Mouse (Mus musculus): ENCODE results near the gene Wdtc1. TPM values are rescaled to one million over a fixed set of nuclear protein-coding genes. Genes with fewer than 3 reads are reported as not detected.

The Wdtc1 gene
- 10 to 100 TPM; 62.0 to 62.6 TPM for total RNA-seq (2023)

GRCm38 (mm10) chr4:133353367-133354365 lies at the start of gene Wdtc1:
Gene Wdtc1 (minus strand): TSS chr4:133353481.

GRCm38 (mm10) chr4:133369553-133370297 lies 16.4 kb upstream of the Wdtc1 start, which contains the start of gene Slc9a1:
Gene Slc9a1 (plus strand): TSS chr4:133369706.

GRCm38 (mm10) chr4:133277104-133278026 lies 75.9 kb downstream of the Wdtc1 start, which contains the start of gene Tmem222:
Gene Tmem222 (minus strand): TSS chr4:133277792.

GRCm38 (mm10) chr4:133262882-133263281 lies 90.4 kb downstream of the Wdtc1 start, which contains the start of gene Sytl1:
Gene Sytl1 (minus strand): TSS chr4:133263113.

Other genes with a start within 250 kb of the Wdtc1 start
- gene Wasf2, start 223.0 kb downstream of the Wdtc1 start, total RNA-seq (2023), result 100 to 1,000 TPM; 277 to 285 TPM
- gene Cd164l2, start 141.3 kb downstream of the Wdtc1 start, total RNA-seq (2023), result not detected
- under 1 TPM in 1 of 2 experiments, not detected in 1; 0.80 TPM for gene Gpr3, start 140.9 kb downstream of the Wdtc1 start, total RNA-seq (2023)
- 1 to 10 TPM; 5.3 to 6.1 TPM for gene Map3k6, start 112.7 kb downstream of the Wdtc1 start, total RNA-seq (2023)
- 10 to 100 TPM; 30.6 to 44.3 TPM for gene Sytl1, start 90.4 kb downstream of the Wdtc1 start, total RNA-seq (2023)
- 10 to 100 TPM; 36.4 to 36.7 TPM for gene Tmem222, start 75.7 kb downstream of the Wdtc1 start, total RNA-seq (2023)
- gene Slc9a1, start 16.2 kb upstream of the Wdtc1 start, total RNA-seq (2023), result 10 to 100 TPM; 62.2 to 66.0 TPM
- gene Tent5b, start 126.7 kb upstream of the Wdtc1 start, total RNA-seq (2023), result not detected
- gene Trnp1, start 145.1 kb upstream of the Wdtc1 start, total RNA-seq (2023), result not detected
- not detected for gene Kdf1, start 165.5 kb upstream of the Wdtc1 start, total RNA-seq (2023)
- gene Nudc, start 192.5 kb upstream of the Wdtc1 start, total RNA-seq (2023), result 10 to 100 TPM; 44.9 to 54.0 TPM
- under 1 TPM in 1 of 2 experiments, not detected in 1; 0.31 TPM for gene Nr0b2, start 199.9 kb upstream of the Wdtc1 start, total RNA-seq (2023)
- 10 to 100 TPM; 10.4 to 16.2 TPM for gene Gpatch3, start 221.3 kb upstream of the Wdtc1 start, total RNA-seq (2023)
- 10 to 100 TPM; 11.0 to 13.2 TPM for gene Gpn2, start 230.9 kb upstream of the Wdtc1 start, total RNA-seq (2023)
- gene Sfn, start 248.7 kb upstream of the Wdtc1 start, total RNA-seq (2023), result 10 to 100 TPM; 10.3 to 11.8 TPM